Mouse (Mus musculus) lung, adult 2 months (tissue): ENCODE data around the gene Gm42688.

Source experiments
- CTCF ChIP-seq: fragments of 200-500 bp; IDR thresholded peaks from 2 replicates; pipeline ENCODE4 v1.5.1; 2011; ENCODE audit warnings: mild to moderate bottlenecking, low read length, control low read depth; ENCODE audit not compliant: insufficient read depth
- POLR2A ChIP-seq: fragments of 200-500 bp; IDR thresholded peaks from 2 replicates; pipeline ENCODE4 v1.6.1; 2011; ENCODE audit warnings: low read depth, mild to moderate bottlenecking, control low read depth, low read length, borderline replicate concordance; ENCODE audit errors: extremely low read depth

GRCm38 (mm10) chr6:83054871-83055431 lies 46.5 kb upstream of the Gm42688 start, which contains the start of gene Htra2:
- TF ChIP-seq CTCF (no peak), POLR2A (no peak)
